Mouse (Mus musculus): ENCODE results near the gene Wars2. TPM values are rescaled to one million over a fixed set of nuclear protein-coding genes. Genes with fewer than 3 reads are reported as not detected.

Wars2 gene
- polyA plus RNA-seq, 1 experiment from 2014 or later, result 7.1 TPM

- Histone ChIP-seq H3K9me3 (ENCODE audit: control insufficient read depth, low read length) (no peaks in the 10 kb centered on the region), H3K27me3 (ENCODE audit: control insufficient read depth, insufficient read depth, low read length) (0 out of 2 replicates have a peak, but pooled peaks cover 2% of the 10 kb centered on the region), H3K27ac (ENCODE audit: low read depth, low read length) (no peak overlapping the region), H3K9ac (replicated peaks; ENCODE audit: low read depth, low read length) (no peak overlapping the region), H3K4me3 (ENCODE audit: low read depth, low read length) (no peak overlapping the region), H3K4me2 (ENCODE audit: low read depth, low read length) (no peak overlapping the region), H3K36me3 (ENCODE audit: control insufficient read depth, insufficient read depth, low read length) (no peaks in the 10 kb centered on the region), H3K4me1 (ENCODE audit: control insufficient read depth, insufficient read depth, low read length) (no peaks in the 10 kb centered on the region)
- ATAC-seq (ENCODE audit: low read depth), result no peak
- 87% methylated on average over 2 of the region's 2 CpGs for WGBS
Measured at GRCm38 (mm10) chr3:99227807-99228206, 86.9 kb downstream of the Wars2 start.

- Histone ChIP-seq H3K27me3 (ENCODE audit: control insufficient read depth, insufficient read depth, low read length) (peaks cover 47% of the 10 kb centered on the region), H3K4me2 (ENCODE audit: low read depth, low read length) (peak overlapping the region; percentile 19; the same call in 1 of the 2 replicates), H3K4me1 (ENCODE audit: control insufficient read depth, insufficient read depth, low read length) (0 out of 2 replicates have a peak, but pooled peaks cover 4% of the 10 kb centered on the region), H3K4me3 (ENCODE audit: low read depth, low read length) (no peak overlapping the region), H3K9ac (replicated peaks; ENCODE audit: low read depth, low read length) (no peak overlapping the region), H3K36me3 (ENCODE audit: control insufficient read depth, insufficient read depth, low read length) (no peaks in the 10 kb centered on the region), H3K9me3 (ENCODE audit: control insufficient read depth, low read length) (no peaks in the 10 kb centered on the region), H3K27ac (ENCODE audit: low read depth, low read length) (no peak overlapping the region)
- 7% methylated on average over 20 of the region's 20 CpGs for WGBS
- peak; percentile 28; the same call in 1 of the 2 replicates for ATAC-seq (ENCODE audit: low read depth)
Measured at GRCm38 (mm10) chr3:99233393-99234318, 92.8 kb downstream of the Wars2 start.

- peaks cover 54% of the 10 kb centered on the region for H3K27me3 ChIP-seq (ENCODE audit: control insufficient read depth, insufficient read depth, low read length)
- H3K9me3 ChIP-seq (ENCODE audit: control insufficient read depth, low read length), result no peaks in the 10 kb centered on the region
- H3K36me3 ChIP-seq (ENCODE audit: control insufficient read depth, insufficient read depth, low read length), result no peaks in the 10 kb centered on the region
- WGBS, result 2% methylated on average over 17 of the region's 17 CpGs
- H3K9ac ChIP-seq (replicated peaks; ENCODE audit: low read depth, low read length), result no peak overlapping the region
- 0 out of 2 replicates have a peak, but pooled peaks have one; percentile 41 for ATAC-seq (ENCODE audit: low read depth)
- no peak overlapping the region for H3K4me3 ChIP-seq (ENCODE audit: low read depth, low read length)
- no peak overlapping the region for H3K27ac ChIP-seq (ENCODE audit: low read depth, low read length)
- no peak overlapping the region for H3K4me2 ChIP-seq (ENCODE audit: low read depth, low read length)
- 0 out of 2 replicates have a peak, but pooled peaks cover 4% of the 10 kb centered on the region for H3K4me1 ChIP-seq (ENCODE audit: control insufficient read depth, insufficient read depth, low read length)
Measured at GRCm38 (mm10) chr3:99234319-99234869, 93.5 kb downstream of the Wars2 start.

GRCm38 (mm10) chr3:99235116-99235803 lies 94.4 kb downstream of the Wars2 start:
- WGBS, result under 1% methylated on average over 23 of the region's 23 CpGs
- H3K9ac ChIP-seq (replicated peaks; ENCODE audit: low read depth, low read length), result no peak overlapping the region
- no peak for ATAC-seq (ENCODE audit: low read depth)
- H3K9me3 ChIP-seq (ENCODE audit: control insufficient read depth, low read length), result no peaks in the 10 kb centered on the region
- H3K4me1 ChIP-seq (ENCODE audit: control insufficient read depth, insufficient read depth, low read length), result 0 out of 2 replicates have a peak, but pooled peaks cover 4% of the 10 kb centered on the region
- H3K4me2 ChIP-seq (ENCODE audit: low read depth, low read length), result no peak overlapping the region
- peaks cover 62% of the 10 kb centered on the region for H3K27me3 ChIP-seq (ENCODE audit: control insufficient read depth, insufficient read depth, low read length)
- no peak overlapping the region for H3K27ac ChIP-seq (ENCODE audit: low read depth, low read length)
- H3K4me3 ChIP-seq (ENCODE audit: low read depth, low read length), result no peak overlapping the region
- no peaks in the 10 kb centered on the region for H3K36me3 ChIP-seq (ENCODE audit: control insufficient read depth, insufficient read depth, low read length)

GRCm38 (mm10) chr3:99235804-99236755 lies 95.2 kb downstream of the Wars2 start:
- ATAC-seq (ENCODE audit: low read depth), result no peak
- peaks cover 64% of the 10 kb centered on the region for H3K27me3 ChIP-seq (ENCODE audit: control insufficient read depth, insufficient read depth, low read length)

GRCm38 (mm10) chr3:99238691-99239090 lies 97.8 kb downstream of the Wars2 start:
- Histone ChIP-seq H3K4me3 (ENCODE audit: low read depth, low read length) (no peak overlapping the region), H3K4me1 (ENCODE audit: control insufficient read depth, insufficient read depth, low read length) (0 out of 2 replicates have a peak, but pooled peaks cover 4% of the 10 kb centered on the region), H3K4me2 (ENCODE audit: low read depth, low read length) (no peak overlapping the region), H3K27me3 (ENCODE audit: control insufficient read depth, insufficient read depth, low read length) (peaks cover 81% of the 10 kb centered on the region), H3K27ac (ENCODE audit: low read depth, low read length) (no peak overlapping the region), H3K9me3 (ENCODE audit: control insufficient read depth, low read length) (no peaks in the 10 kb centered on the region), H3K36me3 (ENCODE audit: control insufficient read depth, insufficient read depth, low read length) (no peaks in the 10 kb centered on the region), H3K9ac (replicated peaks; ENCODE audit: low read depth, low read length) (no peak overlapping the region)
- ATAC-seq (ENCODE audit: low read depth), result no peak
- WGBS, result 0% methylated on average over 1 of the region's 1 CpGs

More at GRCm38 (mm10) chr3:99235804-99236755, 95.2 kb downstream of the Wars2 start:
- WGBS, result 1% methylated on average over 18 of the region's 18 CpGs
- H3K9me3 ChIP-seq (ENCODE audit: control insufficient read depth, low read length), result no peaks in the 10 kb centered on the region
- H3K27ac ChIP-seq (ENCODE audit: low read depth, low read length), result no peak overlapping the region
- no peak overlapping the region for H3K4me2 ChIP-seq (ENCODE audit: low read depth, low read length)
- no peaks in the 10 kb centered on the region for H3K36me3 ChIP-seq (ENCODE audit: control insufficient read depth, insufficient read depth, low read length)
- H3K4me3 ChIP-seq (ENCODE audit: low read depth, low read length), result no peak overlapping the region
- H3K4me1 ChIP-seq (ENCODE audit: control insufficient read depth, insufficient read depth, low read length), result 0 out of 2 replicates have a peak, but pooled peaks cover 4% of the 10 kb centered on the region
- H3K9ac ChIP-seq (replicated peaks; ENCODE audit: low read depth, low read length), result no peak overlapping the region

- ATAC-seq (ENCODE audit: low read depth), result no peak
- no peak overlapping the region for H3K27ac ChIP-seq (ENCODE audit: low read depth, low read length)
- H3K27me3 ChIP-seq (ENCODE audit: control insufficient read depth, insufficient read depth, low read length), result peaks cover 81% of the 10 kb centered on the region
- under 1% methylated on average over 20 of the region's 20 CpGs for WGBS
- no peak overlapping the region for H3K9ac ChIP-seq (replicated peaks; ENCODE audit: low read depth, low read length)
- H3K36me3 ChIP-seq (ENCODE audit: control insufficient read depth, insufficient read depth, low read length), result no peaks in the 10 kb centered on the region
- H3K4me1 ChIP-seq (ENCODE audit: control insufficient read depth, insufficient read depth, low read length), result no peaks in the 10 kb centered on the region
- no peak overlapping the region for H3K4me2 ChIP-seq (ENCODE audit: low read depth, low read length)
- no peak overlapping the region for H3K4me3 ChIP-seq (ENCODE audit: low read depth, low read length)
- no peaks in the 10 kb centered on the region for H3K9me3 ChIP-seq (ENCODE audit: control insufficient read depth, low read length)
Measured at GRCm38 (mm10) chr3:99239301-99240045, 98.6 kb downstream of the Wars2 start.

Measured in neural tube, embryonic 14.5 days (tissue).